Mouse (Mus musculus) limb, embryonic 13.5 days (tissue): ENCODE measurements around the gene Igbp1. TPM values are rescaled to one million over a fixed set of nuclear protein-coding genes. Genes with fewer than 3 reads are reported as not detected.

ENCODE experiments used
- ATAC-seq: fragments of 200-750 bp; cut with Nextera tagmentation; 2 replicates; pipeline ENCODE4 v1.8.0; 2017; ENCODE audit warnings: low read depth, moderate number of reproducible peaks, moderate TSS enrichment; ENCODE audit not compliant: low FRiP score
- H3K27ac ChIP-seq: fragments of 300-500 bp; sonication (generic); 2 replicates; pipeline ENCODE4 v1.5.1; 2015; ENCODE audit warnings: inconsistent platforms, mild to moderate bottlenecking, moderate library complexity
- H3K27me3 ChIP-seq: fragments of 300-500 bp; sonication (generic); 2 replicates; pipeline ENCODE4 v1.6.1; 2015; ENCODE audit warnings: mild to moderate bottlenecking, inconsistent platforms
- H3K36me3 ChIP-seq: fragments of 300-500 bp; sonication (generic); 2 replicates; pipeline ENCODE4 v1.6.1; 2015; ENCODE audit warnings: inconsistent platforms, mild to moderate bottlenecking, moderate library complexity
- H3K4me1 ChIP-seq: fragments of 300-500 bp; sonication (generic); 2 replicates; pipeline ENCODE4 v1.6.1; 2015; ENCODE audit warnings: inconsistent platforms
- H3K4me2 ChIP-seq: fragments of 300-500 bp; sonication (generic); replicated peaks from 2 replicates; pipeline ENCODE4 v1.6.1; 2015; ENCODE audit warnings: inconsistent platforms, mild to moderate bottlenecking, moderate library complexity
- H3K4me3 ChIP-seq: fragments of 300-500 bp; sonication (generic); 2 replicates; pipeline ENCODE4 v1.5.1; 2015; ENCODE audit warnings: moderate library complexity, mild to moderate bottlenecking, inconsistent platforms
- H3K9ac ChIP-seq: fragments of 300-500 bp; sonication (generic); 2 replicates; pipeline ENCODE4 v1.6.1; 2015; ENCODE audit warnings: mild to moderate bottlenecking, inconsistent platforms
- H3K9me3 ChIP-seq: fragments of 300-500 bp; sonication (generic); 2 replicates; pipeline ENCODE4 v1.6.1; 2016; ENCODE audit warnings: inconsistent platforms
- WGBS: fragments of 180-500 bp; shearing (Covaris S2); methylation state at CpG from one replicate; pipeline ENCODE4 v1.1.7; 2015; 5-methylcytosine and 5-hydroxymethylcytosine counted together
- polyA plus RNA-seq: library from polyadenylated mRNA; unstranded; fragments of >200 nt; fragmentation: Nextera tagmentation; extraction: Ambion mirVana; gene quantifications from 2 replicates; pipeline ENCODE4 v1.2.1, GENCODE M21; 2015

Igbp1 gene
- polyA plus RNA-seq, 1 experiment from 2014 or later, result 37.2 TPM

DNA sequence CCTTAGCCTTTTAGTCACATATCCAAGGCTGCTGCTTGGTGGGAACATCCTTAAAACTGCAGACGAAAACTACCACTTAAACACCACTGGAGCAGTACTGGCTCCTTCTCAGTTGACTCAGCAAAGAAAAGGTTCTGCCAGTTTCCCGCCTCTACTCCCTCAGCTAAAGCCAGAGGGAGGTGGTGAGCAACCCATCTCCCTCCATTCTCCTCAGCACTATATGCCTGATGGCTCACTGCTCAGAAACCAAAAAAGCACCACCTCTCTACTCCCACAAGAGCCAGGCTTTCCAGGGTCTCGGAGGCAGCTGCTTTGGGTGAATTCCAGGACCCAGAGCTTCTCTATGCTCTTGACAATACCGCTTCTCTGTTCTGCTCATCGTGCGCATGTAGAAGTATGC, 23.5 kb downstream of the Igbp1 start:
- Histone ChIP-seq H3K4me3 (no peak overlapping the region), H3K9me3 (no peaks in the 10 kb centered on the region), H3K27ac (no peak overlapping the region), H3K36me3 (0 out of 2 replicates have a peak, but pooled peaks cover 13% of the 10 kb centered on the region), H3K4me2 (no peak overlapping the region), H3K27me3 (peaks cover 14% of the 10 kb centered on the region; the same call in 1 of the 2 replicates), H3K9ac (no peak overlapping the region), H3K4me1 (no peaks in the 10 kb centered on the region)
- ATAC-seq, result no peak
- 87% methylated on average over 6 of the region's 6 CpGs for WGBS

DNA sequence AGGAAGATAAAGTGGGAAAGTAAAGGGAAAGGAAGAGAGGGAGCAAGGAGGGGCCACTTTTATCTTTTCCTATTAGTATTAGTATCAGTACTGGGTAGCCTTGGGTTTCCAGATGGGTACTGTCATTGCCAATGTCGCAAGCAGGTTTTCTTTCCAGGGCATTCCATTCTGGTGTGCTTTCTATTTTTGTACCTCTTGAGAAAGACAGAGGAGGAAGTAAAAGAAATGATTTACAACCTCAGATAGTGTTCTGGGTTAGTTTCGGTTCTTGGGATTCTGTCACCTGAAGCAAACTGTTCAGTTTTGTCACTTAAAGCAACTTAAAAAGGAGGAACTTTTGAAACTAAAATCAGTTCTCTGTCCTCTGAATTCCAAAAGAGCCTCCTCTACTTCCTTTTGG, 24.4 kb downstream of the Igbp1 start:
- Histone ChIP-seq H3K36me3 (0 out of 2 replicates have a peak, but pooled peaks cover 13% of the 10 kb centered on the region), H3K27me3 (peaks cover 14% of the 10 kb centered on the region; the same call in 1 of the 2 replicates), H3K27ac (no peak overlapping the region), H3K4me1 (no peaks in the 10 kb centered on the region), H3K4me3 (no peak overlapping the region), H3K4me2 (no peak overlapping the region), H3K9ac (no peak overlapping the region), H3K9me3 (no peaks in the 10 kb centered on the region)
- WGBS, result 95% methylated on average over 2 of the region's 2 CpGs
- ATAC-seq, result no peak

DNA sequence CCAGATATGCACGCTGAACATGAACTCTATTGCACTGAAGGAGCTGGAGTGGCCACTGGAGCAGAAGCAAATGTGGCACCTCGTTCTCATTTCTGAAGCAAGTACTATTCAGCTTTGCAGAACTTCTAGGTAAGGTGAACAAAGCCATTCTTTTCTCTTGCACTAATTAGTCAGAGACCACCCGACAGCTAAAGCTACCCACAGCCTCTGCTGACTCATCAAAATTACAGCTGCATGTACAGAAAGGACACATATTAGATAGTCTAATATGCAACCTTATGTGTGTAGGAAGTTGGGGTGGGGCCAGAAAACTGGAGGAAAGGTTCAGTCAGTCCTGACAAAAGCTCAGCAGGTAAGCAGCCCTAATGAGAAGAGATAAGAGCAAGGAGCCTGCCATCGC, 30.4 kb downstream of the Igbp1 start, which contains the start of gene Dgat2l6:
TSS of gene Dgat2l6 (plus strand) at position 368 of the 400 bp plus-strand sequence.
- no peaks in the 10 kb centered on the region for H3K9me3 ChIP-seq
- no peak within 1 kb of the TSS for H3K4me3 ChIP-seq
- no peak within 1 kb of the TSS for H3K27ac ChIP-seq
- no peak within 1 kb of the TSS for H3K4me2 ChIP-seq
- peaks cover 23% of the 10 kb centered on the region; the same call in 1 of the 2 replicates for H3K27me3 ChIP-seq
- 83% methylated on average over 4 of the region's 4 CpGs for WGBS
- no peaks in the 10 kb centered on the region for H3K36me3 ChIP-seq
- ATAC-seq, result no peak
- H3K4me1 ChIP-seq, result no peaks in the 10 kb centered on the region
- no peak within 1 kb of the TSS for H3K9ac ChIP-seq

DNA sequence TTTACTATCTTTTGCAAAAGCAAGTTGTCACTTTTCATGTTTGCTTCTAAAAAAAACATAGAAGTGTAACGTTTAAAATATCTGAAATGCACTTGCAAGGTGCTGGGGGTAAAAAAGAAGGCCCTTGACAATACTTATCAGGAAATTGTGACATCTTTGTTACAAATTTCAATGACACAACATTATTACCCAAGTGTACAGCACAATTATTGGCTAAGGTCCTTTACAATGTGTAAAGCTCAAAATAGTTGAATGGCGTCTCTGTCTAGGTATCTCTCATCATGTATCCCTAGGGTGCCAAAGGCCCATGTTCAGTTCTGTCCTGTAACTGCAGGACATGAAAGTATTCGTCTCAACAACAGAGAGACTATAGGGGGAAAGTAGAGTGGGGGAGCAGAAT, 61.9 kb downstream of the Igbp1 start:
- no peak overlapping the region for H3K4me2 ChIP-seq
- 82% methylated on average over 3 of the region's 3 CpGs for WGBS
- peaks cover 13% of the 10 kb centered on the region; the same call in 1 of the 2 replicates for H3K27me3 ChIP-seq
- H3K4me3 ChIP-seq, result no peak overlapping the region
- ATAC-seq, result no peak
- no peaks in the 10 kb centered on the region for H3K4me1 ChIP-seq
- H3K27ac ChIP-seq, result no peak overlapping the region
- no peak overlapping the region for H3K9ac ChIP-seq
- H3K9me3 ChIP-seq, result no peaks in the 10 kb centered on the region
- no peaks in the 10 kb centered on the region for H3K36me3 ChIP-seq

DNA sequence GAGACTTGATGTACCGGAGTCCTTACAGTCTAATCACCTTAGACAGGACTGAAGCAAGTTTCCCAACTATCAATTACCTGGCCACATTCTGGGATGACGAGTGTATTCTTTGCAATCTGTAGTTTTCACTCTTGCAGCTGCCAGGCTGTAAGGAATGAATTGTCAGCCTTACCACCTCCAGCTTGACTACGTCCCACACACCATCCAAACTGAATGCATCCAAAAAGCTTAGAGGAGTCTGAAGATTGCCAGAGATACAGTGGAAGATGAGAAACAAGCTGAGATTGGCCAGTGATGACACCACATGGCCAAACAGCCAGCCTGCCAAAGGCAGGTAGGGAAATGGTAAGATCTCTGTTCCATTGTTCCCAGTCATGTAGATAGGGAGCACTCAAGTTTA, 71.6 kb downstream of the Igbp1 start:
- no peak for ATAC-seq
- Histone ChIP-seq H3K27me3 (no peaks in the 10 kb centered on the region), H3K4me3 (no peak overlapping the region), H3K36me3 (no peaks in the 10 kb centered on the region), H3K9me3 (no peaks in the 10 kb centered on the region), H3K4me2 (no peak overlapping the region), H3K27ac (no peak overlapping the region), H3K4me1 (no peaks in the 10 kb centered on the region), H3K9ac (no peak overlapping the region)
- WGBS, result 78% methylated on average over 3 of the region's 3 CpGs

Other genes with a start within 250 kb of the Igbp1 start
- gene Otud6a, start 65.3 kb upstream of the Igbp1 start, polyA plus RNA-seq, result not detected in 2 replicates
- 0.77 and 0.89 TPM in 2 replicates for gene Awat2, start 51.6 kb upstream of the Igbp1 start, polyA plus RNA-seq
- not detected in 2 replicates for gene Dgat2l6, start 30.5 kb downstream of the Igbp1 start, polyA plus RNA-seq
- not detected in 2 replicates for gene Awat1, start 78.0 kb downstream of the Igbp1 start, polyA plus RNA-seq
- gene P2ry4, start 100.6 kb downstream of the Igbp1 start, polyA plus RNA-seq, result not detected in 2 replicates
- not detected in 2 replicates for gene Arr3, start 111.2 kb downstream of the Igbp1 start, polyA plus RNA-seq
- 29.4 and 30.7 TPM in 2 replicates for gene Kif4, start 131.4 kb downstream of the Igbp1 start, polyA plus RNA-seq
- 118 and 124 TPM in 2 replicates for gene Pdzd11, start 132.3 kb downstream of the Igbp1 start, polyA plus RNA-seq
- 2.7 and 3.3 TPM in 2 replicates for gene Gdpd2, start 235.6 kb downstream of the Igbp1 start, polyA plus RNA-seq